Mouse (Mus musculus): ENCODE measurements around the gene Gm45717.

DNA sequence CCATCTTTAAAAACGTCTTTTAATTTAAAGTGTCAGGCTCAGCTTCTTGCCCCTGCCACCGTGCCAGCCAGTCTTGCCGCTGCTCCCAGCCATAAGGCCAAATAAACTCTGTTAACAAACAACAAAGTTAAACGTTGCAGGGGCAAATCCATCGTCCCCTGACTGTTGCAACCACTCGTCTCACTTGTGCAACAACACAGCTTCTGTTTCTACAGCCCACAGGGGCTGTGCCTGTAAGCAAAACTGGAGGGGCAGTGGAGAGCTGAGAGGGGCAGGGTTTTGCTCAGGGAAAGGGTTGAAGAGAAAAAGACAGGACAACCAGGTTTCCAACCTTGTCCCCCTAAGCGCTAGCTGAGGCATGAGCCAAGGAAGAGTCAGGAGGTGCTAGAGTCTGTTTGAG, 47.6 kb downstream of the Gm45717 start:
- no peak for TF ChIP-seq CTCF (IDR thresholded peaks at IDR 0.05; ENCODE audit: low read depth)
- no peak for TF ChIP-seq EP300 (IDR thresholded peaks at IDR 0.05; ENCODE audit: low read depth)

All from liver, embryonic 14.5 days (tissue).